Mouse (Mus musculus) hindbrain, embryonic 15.5 days (tissue): ENCODE measurements around the gene Mcf2l. TPM values are rescaled to one million over a fixed set of nuclear protein-coding genes. Genes with fewer than 3 reads are reported as not detected.

ENCODE experiments used
- ATAC-seq: fragments of 200-750 bp; cut with Nextera tagmentation; 2 replicates; pipeline ENCODE4 v1.8.0; 2017; ENCODE audit warnings: low read depth, moderate number of reproducible peaks, moderate TSS enrichment; ENCODE audit not compliant: low FRiP score
- H3K27ac ChIP-seq: fragments of 300-500 bp; sonication (generic); replicated peaks from 2 replicates; pipeline ENCODE4 v1.5.1; 2015; ENCODE audit warnings: mild to moderate bottlenecking, inconsistent platforms
- H3K27me3 ChIP-seq: fragments of 300-500 bp; sonication (generic); 2 replicates; pipeline ENCODE4 v1.6.1; 2015; ENCODE audit warnings: control low read depth, inconsistent platforms
- H3K36me3 ChIP-seq: fragments of 300-500 bp; sonication (generic); 2 replicates; pipeline ENCODE4 v1.6.1; 2015; ENCODE audit warnings: control low read depth, inconsistent platforms
- H3K4me1 ChIP-seq: fragments of 300-500 bp; sonication (generic); replicated peaks from 2 replicates; pipeline ENCODE4 v1.6.1; 2015; ENCODE audit warnings: control low read depth, inconsistent platforms
- H3K4me2 ChIP-seq: fragments of 300-500 bp; sonication (generic); 2 replicates; pipeline ENCODE4 v1.6.1; 2015; ENCODE audit warnings: moderate library complexity, mild to moderate bottlenecking, inconsistent platforms
- H3K4me3 ChIP-seq: fragments of 300-500 bp; sonication (generic); 2 replicates; pipeline ENCODE4 v1.5.1; 2015; ENCODE audit warnings: mild to moderate bottlenecking, inconsistent platforms
- H3K9ac ChIP-seq: fragments of 300-500 bp; sonication (generic); 2 replicates; pipeline ENCODE4 v1.6.1; 2015; ENCODE audit warnings: inconsistent platforms
- H3K9me3 ChIP-seq: fragments of 300-500 bp; sonication (generic); 2 replicates; pipeline ENCODE4 v1.6.1; 2016; ENCODE audit warnings: control low read depth, inconsistent platforms
- WGBS: fragments of 180-500 bp; shearing (Covaris S2); methylation state at CpG from one replicate; pipeline ENCODE4 v1.1.7; 2015; 5-methylcytosine and 5-hydroxymethylcytosine counted together
- polyA plus RNA-seq: library from polyadenylated mRNA; unstranded; fragments of >200 nt; fragmentation: Nextera tagmentation; extraction: Ambion mirVana; gene quantifications from 2 replicates; pipeline ENCODE4 v1.2.1, GENCODE M21; 2015

The Mcf2l gene
- polyA plus RNA-seq: 146 and 155 TPM in 2 replicates

DNA sequence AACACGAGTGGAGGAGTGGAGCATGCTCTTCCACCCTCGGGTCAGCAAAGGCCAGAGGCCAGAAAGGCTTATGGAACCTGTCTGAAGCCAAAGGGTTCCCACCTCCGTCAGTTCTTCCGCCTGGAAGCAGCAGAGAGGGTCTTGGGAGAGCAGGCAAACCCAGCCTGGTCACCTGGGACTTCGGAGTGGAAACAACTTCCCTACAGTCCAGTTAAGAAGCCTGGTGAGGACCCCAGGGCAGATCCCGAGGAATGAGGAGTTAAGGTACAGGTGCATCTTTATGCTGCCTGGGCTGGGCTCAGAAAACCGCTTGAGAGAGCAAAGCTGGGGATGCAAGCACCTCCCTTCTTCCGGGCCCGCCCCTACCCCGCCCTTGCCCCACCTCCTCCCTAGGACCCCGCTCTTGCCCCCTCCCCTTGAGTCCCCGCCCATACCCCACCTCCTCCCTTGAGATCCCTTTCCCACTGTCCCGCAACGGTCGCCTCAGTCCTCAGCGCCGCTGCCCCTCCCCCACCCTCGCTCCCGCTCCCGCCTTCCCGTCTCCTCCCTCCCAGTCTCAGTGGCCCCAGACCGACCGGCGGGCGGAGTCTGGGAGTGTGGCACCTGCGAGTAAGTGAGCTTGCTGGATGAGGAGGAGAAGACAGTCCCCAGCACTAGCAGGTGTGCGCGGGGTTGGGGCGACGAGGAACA is at the start of gene Mcf2l:
Gene Mcf2l (plus strand): TSS at position 450 of the 690 bp plus-strand sequence.
- ATAC-seq: peak; percentile 77
- Histone ChIP-seq H3K27ac (peak within 1 kb of the TSS; percentile 61), H3K4me1 (peaks cover 28% of the 10 kb centered on the region), H3K9ac (peak within 1 kb of the TSS; percentile 61), H3K4me2 (peak within 1 kb of the TSS; percentile 78), H3K36me3 (no peaks in the 10 kb centered on the region), H3K9me3 (no peaks in the 10 kb centered on the region), H3K27me3 (no peaks in the 10 kb centered on the region), H3K4me3 (peak within 1 kb of the TSS; percentile 62)
- under 1% methylated on average over 30 of the region's 30 CpGs for WGBS

DNA sequence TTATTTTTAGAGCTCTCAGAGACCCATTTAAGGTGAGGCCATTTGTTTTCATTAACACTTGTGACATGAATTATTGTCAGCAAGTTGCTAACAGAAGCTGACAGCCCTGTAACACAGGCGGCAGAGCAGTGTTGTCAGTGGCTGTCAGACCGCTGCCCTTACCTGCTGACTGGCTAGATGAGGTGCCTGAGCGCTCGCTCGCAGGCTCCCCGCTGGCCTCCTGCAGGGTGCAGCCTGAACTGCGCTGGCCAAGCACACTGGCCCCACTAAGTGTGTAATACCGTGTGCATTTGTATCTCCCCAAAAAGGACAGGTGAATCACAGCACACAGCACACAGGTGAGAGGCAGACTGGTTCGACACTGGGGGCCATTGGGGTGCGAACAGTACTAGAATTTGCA is 49.0 kb upstream of the Mcf2l start:
- ATAC-seq: 0 out of 2 replicates have a peak, but pooled peaks have one; percentile 44
- WGBS: 57% methylated on average over 10 of the region's 10 CpGs
- H3K36me3 ChIP-seq: peaks cover 32% of the 10 kb centered on the region

DNA sequence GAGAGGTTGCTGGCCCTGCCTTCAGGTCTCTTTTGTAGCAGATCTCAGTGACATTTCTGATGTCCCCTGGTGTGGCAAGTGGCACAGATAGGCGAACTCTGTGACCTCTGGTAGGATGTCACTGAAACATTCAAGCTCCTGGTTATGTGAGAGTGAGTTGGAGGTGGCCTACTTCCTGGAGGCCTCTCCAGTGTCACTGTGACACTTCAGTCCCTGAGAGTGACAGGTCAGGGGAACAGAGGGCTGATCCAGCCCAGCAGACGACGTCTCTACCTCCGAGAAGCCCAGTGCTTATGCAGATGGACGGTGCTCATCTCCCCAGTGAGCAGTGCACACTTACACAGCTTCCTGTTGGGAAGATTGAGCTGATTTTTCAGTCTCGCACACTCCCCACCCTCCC is 48.4 kb upstream of the Mcf2l start:
- Histone ChIP-seq H3K36me3 (peaks cover 38% of the 10 kb centered on the region), H3K9me3 (no peaks in the 10 kb centered on the region), H3K27me3 (no peaks in the 10 kb centered on the region), H3K27ac (no peak overlapping the region), H3K4me3 (no peak overlapping the region), H3K9ac (no peak overlapping the region), H3K4me2 (no peak overlapping the region), H3K4me1 (no peaks in the 10 kb centered on the region)
- ATAC-seq: no peak
- 60% methylated on average over 6 of the region's 6 CpGs for WGBS

More for the DNA sequence above, 49.0 kb upstream of the Mcf2l start:
- Histone ChIP-seq H3K4me2 (no peak overlapping the region), H3K4me3 (no peak overlapping the region), H3K9ac (no peak overlapping the region), H3K27ac (no peak overlapping the region), H3K9me3 (no peaks in the 10 kb centered on the region), H3K27me3 (no peaks in the 10 kb centered on the region), H3K4me1 (no peaks in the 10 kb centered on the region)

DNA sequence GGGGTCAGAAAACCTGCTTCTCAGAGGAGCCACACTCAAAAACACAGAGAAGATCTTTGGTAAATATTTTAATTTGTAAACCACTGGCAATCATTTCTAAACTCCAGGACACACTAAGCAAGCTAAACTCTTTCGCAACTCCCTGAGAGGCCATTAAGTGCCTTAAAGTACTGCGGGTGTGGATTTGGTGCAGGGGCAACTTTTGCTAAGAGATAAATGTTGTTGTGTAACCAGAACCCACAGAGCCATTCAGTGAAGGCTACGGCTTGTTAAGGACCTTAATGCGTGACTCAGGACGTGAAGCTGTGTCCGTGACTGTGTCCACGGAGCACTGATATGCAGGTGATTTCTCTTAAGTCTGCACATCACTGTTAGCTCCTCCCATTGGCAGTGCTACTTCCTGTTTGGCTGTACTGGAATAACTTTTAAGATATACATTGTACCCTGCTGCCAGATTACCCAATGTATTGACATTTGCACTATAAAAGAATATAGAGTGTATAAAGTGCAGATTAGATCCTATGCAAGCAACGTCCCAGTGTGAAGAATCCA is 47.8 kb upstream of the Mcf2l start:
- Histone ChIP-seq H3K4me2 (no peak overlapping the region), H3K9ac (no peak overlapping the region), H3K4me3 (no peak overlapping the region), H3K4me1 (no peaks in the 10 kb centered on the region), H3K9me3 (no peaks in the 10 kb centered on the region), H3K36me3 (peaks cover 38% of the 10 kb centered on the region), H3K27ac (no peak overlapping the region), H3K27me3 (no peaks in the 10 kb centered on the region)
- ATAC-seq: no peak
- 70% methylated on average over 8 of the region's 8 CpGs for WGBS

DNA sequence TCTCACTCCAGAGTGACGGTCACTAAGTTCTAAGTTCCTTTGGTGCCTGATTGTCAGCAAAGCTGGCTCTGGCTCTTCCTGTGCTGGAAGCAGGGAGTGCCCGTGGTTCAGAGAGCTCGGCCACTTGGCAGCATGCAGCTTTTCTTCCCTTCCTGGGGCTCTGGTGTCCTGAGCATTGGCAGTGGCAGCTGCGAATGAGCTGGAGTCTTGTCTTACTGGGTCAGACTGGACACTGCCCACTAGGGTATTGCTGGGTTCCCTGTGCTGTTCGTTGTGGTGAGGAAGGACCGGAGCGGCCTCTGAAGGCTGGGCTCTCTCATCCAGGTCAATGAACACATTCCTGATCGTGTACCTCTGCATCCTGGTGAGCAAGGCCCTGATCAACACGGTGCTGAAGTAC is 46.5 kb upstream of the Mcf2l start:
- H3K27me3 ChIP-seq: no peaks in the 10 kb centered on the region
- no peak for ATAC-seq
- no peak overlapping the region for H3K4me3 ChIP-seq
- no peak overlapping the region for H3K27ac ChIP-seq
- H3K9me3 ChIP-seq: no peaks in the 10 kb centered on the region
- no peak overlapping the region for H3K9ac ChIP-seq
- 89% methylated on average over 9 of the region's 9 CpGs for WGBS
- peaks cover 38% of the 10 kb centered on the region for H3K36me3 ChIP-seq
- H3K4me2 ChIP-seq: no peak overlapping the region
- peaks cover 7% of the 10 kb centered on the region for H3K4me1 ChIP-seq

DNA sequence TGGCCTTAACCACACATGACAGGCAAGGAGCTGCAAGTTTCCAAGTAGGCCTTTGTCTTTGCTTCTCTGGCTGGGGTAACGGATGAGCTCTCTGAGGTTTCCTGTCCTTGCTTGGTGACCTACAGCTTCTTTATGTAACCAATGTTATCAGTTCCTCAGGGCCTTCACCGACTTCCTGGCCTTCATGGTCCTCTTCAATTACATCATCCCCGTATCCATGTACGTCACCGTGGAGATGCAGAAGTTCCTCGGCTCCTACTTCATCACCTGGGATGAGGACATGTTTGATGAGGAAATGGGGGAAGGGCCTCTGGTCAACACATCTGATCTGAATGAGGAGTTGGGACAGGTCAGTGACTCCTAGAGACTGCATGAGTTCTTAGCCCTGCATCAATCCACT is 45.3 kb upstream of the Mcf2l start:
- Histone ChIP-seq H3K9ac (no peak overlapping the region), H3K4me1 (peaks cover 14% of the 10 kb centered on the region), H3K4me3 (no peak overlapping the region), H3K27ac (no peak overlapping the region), H3K4me2 (no peak overlapping the region), H3K27me3 (no peaks in the 10 kb centered on the region), H3K9me3 (no peaks in the 10 kb centered on the region), H3K36me3 (peaks cover 42% of the 10 kb centered on the region)
- ATAC-seq: no peak
- WGBS: 87% methylated on average over 6 of the region's 6 CpGs

DNA sequence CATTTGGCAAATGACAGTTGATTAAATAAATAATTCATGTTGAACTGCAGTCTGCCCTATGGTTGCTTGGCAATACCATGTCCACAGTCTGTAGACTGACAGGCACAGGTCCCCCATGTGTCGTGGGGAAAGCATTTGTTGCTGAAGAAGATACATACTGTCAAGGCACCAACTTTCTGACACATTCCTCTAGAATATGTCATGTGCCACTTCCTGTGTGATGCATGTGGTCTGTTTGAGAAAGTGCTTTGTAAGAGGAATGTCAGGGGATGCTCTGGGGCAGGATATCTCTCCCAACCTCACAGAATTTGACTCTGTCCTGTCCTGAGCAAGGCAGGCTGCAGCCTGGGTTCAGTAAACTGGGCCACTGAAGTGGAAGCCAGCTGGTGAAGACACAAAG is 44.2 kb upstream of the Mcf2l start:
- H3K27me3 ChIP-seq: no peaks in the 10 kb centered on the region
- H3K4me1 ChIP-seq: peaks cover 14% of the 10 kb centered on the region
- WGBS: 43% methylated on average over 1 of the region's 1 CpGs
- ATAC-seq: no peak
- H3K4me3 ChIP-seq: no peak overlapping the region
- H3K9me3 ChIP-seq: no peaks in the 10 kb centered on the region
- H3K4me2 ChIP-seq: no peak overlapping the region
- no peak overlapping the region for H3K9ac ChIP-seq
- H3K27ac ChIP-seq: no peak overlapping the region
- H3K36me3 ChIP-seq: peaks cover 39% of the 10 kb centered on the region

DNA sequence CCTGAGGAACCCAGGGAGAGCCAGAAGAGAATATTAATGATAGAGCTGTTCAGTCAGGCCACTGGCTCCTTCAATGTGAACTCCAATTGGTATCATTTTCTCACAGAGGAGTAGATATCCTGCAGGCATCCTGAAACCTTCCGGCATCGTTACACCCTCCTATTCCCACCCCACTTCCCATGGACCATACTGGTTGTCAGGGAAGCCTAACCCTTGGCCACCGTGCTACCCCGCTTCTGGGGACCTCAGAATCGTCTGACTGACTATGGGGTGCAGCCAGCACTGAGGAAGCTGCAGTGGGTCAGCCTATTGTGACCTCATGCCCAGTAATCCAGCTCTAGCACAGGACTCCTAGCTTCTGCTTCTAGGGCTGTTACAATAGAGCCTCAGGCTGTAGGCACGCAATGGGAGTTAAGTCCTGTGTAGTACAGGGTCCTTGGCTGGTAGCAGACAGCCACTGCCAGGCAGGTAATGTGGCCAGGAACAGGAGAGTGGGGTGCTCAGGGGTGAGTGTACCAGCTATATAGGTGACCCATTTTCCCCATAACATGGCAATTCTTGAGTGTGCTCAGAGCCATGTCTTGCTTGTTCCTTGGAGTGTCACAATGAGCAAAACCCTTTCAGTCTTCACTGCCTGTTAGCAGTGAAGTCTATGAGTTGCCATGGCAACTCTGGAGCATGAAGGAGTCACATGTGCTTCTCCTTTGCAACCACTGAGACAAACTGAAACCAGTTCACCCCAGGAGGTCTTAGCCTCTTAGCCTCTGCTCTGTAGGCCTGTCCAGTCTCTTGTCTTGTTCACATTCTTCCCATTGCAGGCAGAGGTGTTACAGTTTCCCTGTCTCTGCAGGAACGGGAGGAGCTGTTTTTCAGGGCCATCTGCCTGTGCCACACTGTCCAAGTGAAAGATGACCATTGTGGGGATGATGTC is 41.7 kb upstream of the Mcf2l start:
- Histone ChIP-seq H3K27me3 (no peaks in the 10 kb centered on the region), H3K36me3 (peaks cover 48% of the 10 kb centered on the region), H3K27ac (peak overlapping the region; percentile 43), H3K4me1 (peaks cover 14% of the 10 kb centered on the region), H3K9ac (no peak overlapping the region), H3K9me3 (no peaks in the 10 kb centered on the region), H3K4me3 (no peak overlapping the region), H3K4me2 (no peak overlapping the region)
- peak; percentile 80 for ATAC-seq
- WGBS: 57% methylated on average over 7 of the region's 7 CpGs

DNA sequence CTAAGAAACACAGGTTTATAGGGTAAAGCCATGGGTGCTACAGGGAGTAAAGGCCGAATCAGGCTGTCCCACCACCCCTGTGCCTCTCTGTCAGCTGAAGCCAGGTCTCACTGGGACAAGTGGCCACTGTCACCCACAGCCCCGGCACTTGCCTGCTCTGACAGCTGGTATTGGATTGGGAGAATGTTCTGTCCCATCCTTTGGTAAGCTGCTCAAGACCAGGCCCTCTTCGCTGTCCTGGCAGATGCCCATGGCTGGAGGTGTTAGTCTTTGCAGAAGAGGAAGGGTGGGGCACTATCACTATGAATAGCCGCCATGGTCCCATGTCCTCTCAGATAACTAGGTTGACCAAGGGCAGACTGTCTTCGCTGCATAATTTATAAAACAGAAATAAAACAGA is 40.0 kb upstream of the Mcf2l start:
- Histone ChIP-seq H3K4me1 (peaks cover 14% of the 10 kb centered on the region), H3K9ac (no peak overlapping the region), H3K4me2 (no peak overlapping the region), H3K27ac (no peak overlapping the region), H3K36me3 (peaks cover 49% of the 10 kb centered on the region), H3K4me3 (no peak overlapping the region), H3K9me3 (no peaks in the 10 kb centered on the region), H3K27me3 (no peaks in the 10 kb centered on the region)
- WGBS: 95% methylated on average over 5 of the region's 5 CpGs
- ATAC-seq: no peak

DNA sequence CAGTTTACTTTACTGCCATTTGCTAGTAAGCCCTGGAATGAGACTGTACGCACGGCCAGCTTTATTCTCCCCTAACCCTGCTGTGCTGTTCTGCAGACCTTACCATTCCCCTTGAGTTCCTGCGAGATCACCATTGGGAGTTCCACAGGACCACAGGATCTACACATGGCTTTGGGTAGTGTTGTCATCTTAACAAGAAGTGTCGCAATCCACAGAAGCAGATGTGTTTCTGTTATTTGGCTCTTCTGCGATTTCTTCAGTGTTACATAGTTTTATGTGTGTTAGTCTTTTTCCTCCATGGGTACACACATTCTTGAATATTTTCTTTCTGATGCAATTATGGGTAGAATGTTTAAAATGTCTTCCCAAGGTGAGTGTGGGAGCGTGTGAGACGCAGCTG is 32.8 kb upstream of the Mcf2l start:
- no peak overlapping the region for H3K27ac ChIP-seq
- H3K27me3 ChIP-seq: no peaks in the 10 kb centered on the region
- H3K36me3 ChIP-seq: peaks cover 65% of the 10 kb centered on the region
- no peak overlapping the region for H3K9ac ChIP-seq
- H3K4me1 ChIP-seq: no peaks in the 10 kb centered on the region
- H3K4me3 ChIP-seq: no peak overlapping the region
- WGBS: 88% methylated on average over 7 of the region's 7 CpGs
- no peaks in the 10 kb centered on the region for H3K9me3 ChIP-seq
- H3K4me2 ChIP-seq: no peak overlapping the region
- no peak for ATAC-seq

DNA sequence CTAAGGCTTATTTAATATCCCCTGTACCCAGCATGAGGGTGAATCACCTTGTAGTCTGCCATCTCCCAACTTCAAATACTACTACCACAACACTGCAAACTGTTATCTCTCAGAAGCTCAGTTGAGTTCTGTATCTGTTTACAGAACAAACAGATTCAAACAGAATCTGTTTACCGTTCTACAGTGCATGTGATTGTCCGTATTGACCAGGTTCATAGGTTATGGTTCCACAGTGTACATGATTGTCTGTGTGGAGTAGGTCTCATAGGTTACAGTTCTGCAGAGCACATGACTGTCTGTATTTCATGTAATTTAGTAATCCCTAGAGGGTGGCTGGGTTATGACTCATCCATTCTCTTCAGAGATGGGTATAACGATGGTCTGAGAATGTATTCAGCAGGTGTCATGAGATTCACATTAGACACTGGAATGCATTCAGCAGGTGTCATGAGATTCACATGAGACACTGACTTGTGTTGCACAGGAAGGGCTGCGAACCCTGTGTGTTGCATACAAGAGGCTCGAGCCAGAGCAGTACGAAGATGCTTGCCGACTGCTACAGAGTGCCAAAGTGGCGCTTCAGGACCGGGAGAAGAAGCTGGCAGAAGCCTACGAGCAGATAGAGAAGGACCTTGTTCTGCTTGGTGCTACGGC is 31.1 kb upstream of the Mcf2l start:
- WGBS: 94% methylated on average over 11 of the region's 11 CpGs
- no peak for ATAC-seq
- H3K36me3 ChIP-seq: peaks cover 66% of the 10 kb centered on the region
- no peak overlapping the region for H3K4me3 ChIP-seq
- H3K4me1 ChIP-seq: no peaks in the 10 kb centered on the region
- H3K27ac ChIP-seq: no peak overlapping the region
- H3K4me2 ChIP-seq: no peak overlapping the region
- no peaks in the 10 kb centered on the region for H3K9me3 ChIP-seq
- H3K9ac ChIP-seq: no peak overlapping the region
- no peaks in the 10 kb centered on the region for H3K27me3 ChIP-seq
